Mouse (Mus musculus) liver, adult 2 months (tissue): ENCODE measurements at regions not wholly inside any gene's neighbourhood (a gene's known extent, or its start where the extent isn't known, plus 50 kb on each side); places are given as distances from the start of the nearest gene placed in this dataset.

Experiments used
- CTCF ChIP-seq: fragments of 200-500 bp; IDR thresholded peaks from 2 replicates; pipeline ENCODE4 v1.5.1; 2011; ENCODE audit warnings: low read depth, low read length, control low read depth
- POLR2A ChIP-seq: fragments of 200-500 bp; IDR thresholded peaks from 2 replicates; pipeline ENCODE4 v1.6.1; 2011; ENCODE audit warnings: low read length, control low read depth; ENCODE audit not compliant: insufficient read depth; ENCODE audit errors: extremely low read depth

- TF ChIP-seq CTCF (no peak), POLR2A (no peak)
Observed at GRCm38 (mm10) chr2:160131386-160131785, 202.6 kb downstream of the Gm826 start.
